Mouse (Mus musculus) erythroblast, embryonic 14.5 days (primary cell): ENCODE data around the gene Uspl1.

Experiments
- GATA1 ChIP-seq: IDR thresholded peaks from 2 replicates; pipeline ENCODE4 v1.6.1; 2012; ENCODE audit warnings: low read length, inconsistent platforms, mixed read lengths
- TAL1 ChIP-seq: IDR thresholded peaks from 3 replicates; pipeline ENCODE4 v1.6.1; 2012; ENCODE audit warnings: low read length, inconsistent platforms, mixed read lengths

DNA sequence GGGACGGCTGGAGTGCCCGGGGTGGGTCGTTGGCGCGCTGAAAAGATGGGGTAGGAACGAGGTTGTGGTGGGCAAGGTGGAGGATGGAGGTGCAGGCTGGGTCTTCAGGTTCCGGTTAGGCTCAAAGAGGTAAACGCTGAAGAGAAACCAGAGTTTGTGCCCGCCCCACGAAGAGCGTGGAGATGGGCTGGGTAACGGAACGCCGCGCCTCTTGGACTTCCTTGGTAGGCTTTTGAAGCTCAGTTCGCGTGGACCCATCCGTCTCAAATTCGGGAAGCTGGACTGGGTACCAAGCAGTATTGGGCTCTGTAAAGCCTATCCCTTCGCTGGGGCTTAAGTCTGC, 665 bp downstream of the Uspl1 start:
- TF ChIP-seq GATA1 (no peak), TAL1 (no peak)
